ENCODE assay signal across 16 mouse cellular contexts in genomic region chr2:136138451-136138850, GRCm38 (mm10).
"Had no signal": no experiment of that assay in that cellular context is flagged by ENCODE, and none has a peak within 500 bp of the region (broad histone marks: within the 10 kb centered on the region; RNA-seq: fewer than 3 reads in every experiment).

No protein-coding gene starts in this region.

- DNase-seq: kidney, adult 11 months; kidney, adult 8-10 months; kidney, postnatal 10 days; kidney, postnatal 36 days; left cerebral cortex, postnatal 4 days; liver, embryonic 13.5 days; lung, adult 2 months; retina, postnatal 1 day; right cerebral cortex, postnatal 25 days; spleen, adult 18-20 months; thymus, postnatal 25 days had no signal

- H3K4me1 ChIP-seq: kidney, embryonic 15.5 days; liver, embryonic 13.5 days; stomach, embryonic 15.5 days had no signal

- H3K4me2 ChIP-seq: kidney, embryonic 15.5 days; liver, embryonic 13.5 days; stomach, embryonic 15.5 days had no signal

- H3K27ac ChIP-seq: kidney, embryonic 15.5 days; liver, embryonic 13.5 days; macrophage; stomach, embryonic 15.5 days had no signal

- H3K36me3 ChIP-seq: kidney, embryonic 15.5 days; liver, embryonic 13.5 days; stomach, embryonic 15.5 days had no signal

- H3K9me3 ChIP-seq: kidney, embryonic 15.5 days; liver, embryonic 13.5 days; stomach, embryonic 15.5 days had no signal

- H3K9ac ChIP-seq: kidney, embryonic 15.5 days; liver, embryonic 13.5 days; stomach, embryonic 15.5 days had no signal

- ATAC-seq: midbrain, embryonic 16.5 days had no signal

- H3K4me3 ChIP-seq: kidney, embryonic 15.5 days; liver, embryonic 13.5 days; myocyte; stomach, embryonic 15.5 days had no signal

- H3K27me3 ChIP-seq: liver, embryonic 13.5 days; stomach, embryonic 15.5 days had no signal
